In genomic region chr2:163951770-163952169, GRCm38 (mm10) we compare ENCODE assay signal across 8 mouse cellular contexts. TPM values are rescaled to one million over a fixed set of nuclear protein-coding genes. Genes with fewer than 3 reads are reported as not detected.
DNase-seq lines count a peak whose midpoint lies in the region; ATAC-seq and TF ChIP-seq lines count a peak whose summit lies in the region.

No protein-coding gene starts in this region.

- no peak for DNase-seq in neural tube, embryonic 10.5 days (ENCODE audit: extremely low spot score, low spot score)
- DNase-seq in forebrain, embryonic 11.5 days (ENCODE audit: low spot score): peak; percentile 65
- DNase-seq in layer of hippocampus, postnatal 14 days (ENCODE audit: low spot score in 2 of 2): peak; percentile 47 to 70
- DNase-seq in splenic B cell, adult 2 months (ENCODE audit: low read depth, low spot score): peak; percentile 44

- H3K4me1 ChIP-seq in neural tube, embryonic 13.5 days (replicated peaks): no peaks in the 10 kb centered on the region
- no peaks in the 10 kb centered on the region for H3K4me1 ChIP-seq in bone marrow macrophage, adult 2 months (ENCODE audit: control insufficient read depth, insufficient read depth, low read length)
- H3K4me1 ChIP-seq in forebrain, embryonic 11.5 days (replicated peaks; ENCODE audit: control insufficient read depth, insufficient read depth, low read length): no peaks in the 10 kb centered on the region

- H3K27ac ChIP-seq in neural tube, embryonic 13.5 days (replicated peaks): no peak overlapping the region
- H3K27ac ChIP-seq in bone marrow macrophage, adult 2 months (ENCODE audit: insufficient read depth, low read depth, low read length): no peak overlapping the region
- no peak overlapping the region for H3K27ac ChIP-seq in forebrain, embryonic 11.5 days (ENCODE audit: low read depth, low read length)

- no peaks in the 10 kb centered on the region for H3K27me3 ChIP-seq in neural tube, embryonic 13.5 days
- no peaks in the 10 kb centered on the region for H3K27me3 ChIP-seq in forebrain, embryonic 11.5 days (ENCODE audit: control insufficient read depth, insufficient read depth, low read length)
- H3K27me3 ChIP-seq in splenic B cell, adult 2 months (ENCODE audit: control insufficient read depth, insufficient read depth, low read length, poor library complexity, severe bottlenecking): no peaks in the 10 kb centered on the region

- 24% methylated on average over 4 of the region's 4 CpGs for WGBS in neural tube, embryonic 13.5 days
- whole genome bisulfite sequencing in forebrain, embryonic 11.5 days: 24% methylated on average over 4 of the region's 4 CpGs

- ATAC-seq in neural tube, embryonic 13.5 days (ENCODE audit: low read depth): peak; percentile 65; the same call in 1 of the 2 replicates
- no peak for ATAC-seq in forebrain, embryonic 11.5 days (replicated peaks; ENCODE audit: low FRiP score)
- peak; percentile 56 to 66; a peak in 3 of 4 replicates for ATAC-seq in hematopoietic stem cell, adult 5-6 weeks (replicated peaks in 1 of 2; ENCODE audit: insufficient read depth in 1 of 2, low FRiP score in 2 of 2, low TSS enrichment in 1 of 2, low read depth in 1 of 2, poor library complexity in 2 of 2, severe bottlenecking in 2 of 2)
- peak; percentile 79 for ATAC-seq in megakaryocyte-erythroid progenitor cell, adult 5-6 weeks (replicated peaks; ENCODE audit: low FRiP score, low TSS enrichment, poor library complexity, severe bottlenecking)

- H3K9me3 ChIP-seq in neural tube, embryonic 13.5 days: no peaks in the 10 kb centered on the region
- H3K9me3 ChIP-seq in forebrain, embryonic 11.5 days (ENCODE audit: control insufficient read depth, low read length): no peaks in the 10 kb centered on the region

- H3K9ac ChIP-seq in neural tube, embryonic 13.5 days: no peak overlapping the region
- H3K9ac ChIP-seq in forebrain, embryonic 11.5 days (ENCODE audit: low read length): no peak overlapping the region

- no peak overlapping the region for H3K4me3 ChIP-seq in neural tube, embryonic 13.5 days
- H3K4me3 ChIP-seq in bone marrow macrophage, adult 2 months (ENCODE audit: insufficient read depth, low read length): no peak overlapping the region
- H3K4me3 ChIP-seq in forebrain, embryonic 11.5 days (ENCODE audit: low read depth, low read length): no peak overlapping the region

- TF ChIP-seq CTCF in bone marrow macrophage, adult 2 months (IDR thresholded peaks at IDR 0.05; ENCODE audit: low read depth, low read length): peak; percentile 62

- H3K4me2 ChIP-seq in neural tube, embryonic 13.5 days: no peak overlapping the region
- no peak overlapping the region for H3K4me2 ChIP-seq in forebrain, embryonic 11.5 days (ENCODE audit: low read depth, low read length, severe bottlenecking)

- no peaks in the 10 kb centered on the region for H3K36me3 ChIP-seq in neural tube, embryonic 13.5 days
- no peaks in the 10 kb centered on the region for H3K36me3 ChIP-seq in forebrain, embryonic 11.5 days (ENCODE audit: control insufficient read depth, insufficient read depth, low read length)
- no peaks in the 10 kb centered on the region for H3K36me3 ChIP-seq in splenic B cell, adult 2 months (ENCODE audit: control insufficient read depth, insufficient read depth, low read length, poor library complexity, severe bottlenecking)

- TF ChIP-seq POLR2A in bone marrow macrophage, adult 2 months (IDR thresholded peaks at IDR 0.05; ENCODE audit: borderline replicate concordance, low read depth, low read length): no peak

RNA-seq across cellular contexts. Expression of gene Rims4, which starts 33.3 kb away (rescaled TPM):
- polyA plus RNA-seq in neural tube, embryonic 13.5 days (2015; fragmentation: Nextera tagmentation; extraction: Ambion mirVana): 8.5 and 8.7 TPM in 2 replicates
- polyA plus RNA-seq in bone marrow macrophage, adult 2 months (2012; ENCODE audit: insufficient read depth, insufficient read length, missing spikeins): not detected in 2 replicates
- polyA plus RNA-seq in forebrain, embryonic 11.5 days (2014; fragmentation: Nextera tagmentation; extraction: Ambion mirVana): 0.98 and 1.2 TPM in 2 replicates
- total RNA-seq in hematopoietic stem cell, adult 5-6 weeks (2017): not detected in 2 replicates
- total RNA-seq in layer of hippocampus, postnatal 14 days (2021): 10 to 100 TPM; 48.6 to 52.9 TPM
- not detected in 2 replicates for total RNA-seq in megakaryocyte-erythroid progenitor cell, adult 5-6 weeks (2014; fragmentation: Nextera tagmentation)
- not detected in 2 replicates for total RNA-seq in megakaryocyte-erythroid progenitor cell, adult 5-6 weeks (2017)

RNA-seq across cellular contexts. Expression of gene Ywhab, which starts 43.0 kb away (rescaled TPM):
- 455 and 477 TPM in 2 replicates for polyA plus RNA-seq in neural tube, embryonic 13.5 days (2015; fragmentation: Nextera tagmentation; extraction: Ambion mirVana)
- polyA plus RNA-seq in bone marrow macrophage, adult 2 months (2012; ENCODE audit: insufficient read depth, insufficient read length, missing spikeins): 157 and 160 TPM in 2 replicates
- 316 and 330 TPM in 2 replicates for polyA plus RNA-seq in forebrain, embryonic 11.5 days (2014; fragmentation: Nextera tagmentation; extraction: Ambion mirVana)
- 66.2 and 87.0 TPM in 2 replicates for total RNA-seq in hematopoietic stem cell, adult 5-6 weeks (2017)
- 100 to 1,000 TPM; 573 to 578 TPM for total RNA-seq in layer of hippocampus, postnatal 14 days (2021)
- total RNA-seq in megakaryocyte-erythroid progenitor cell, adult 5-6 weeks (2014; fragmentation: Nextera tagmentation): 111 and 112 TPM in 2 replicates
- total RNA-seq in megakaryocyte-erythroid progenitor cell, adult 5-6 weeks (2017): 54.1 and 60.2 TPM in 2 replicates

Comparison
In these comparisons a context has a peak if more than half of its experiments do, and no peak if none do; other contexts are left out.
1. RNA of gene Rims4, which starts 33.3 kb away (total RNA-seq): 48.6 to 52.9 TPM in layer of hippocampus, postnatal 14 days; not detected in hematopoietic stem cell, adult 5-6 weeks and not detected in megakaryocyte-erythroid progenitor cell, adult 5-6 weeks; every median in the first group is over 10 times any median in the second.